Mouse (Mus musculus): ENCODE data around the gene Mast4. TPM values are rescaled to one million over a fixed set of nuclear protein-coding genes. Genes with fewer than 3 reads are reported as not detected.

The Mast4 gene
- polyA plus RNA-seq, 1 experiment: 6.4 TPM

DNA sequence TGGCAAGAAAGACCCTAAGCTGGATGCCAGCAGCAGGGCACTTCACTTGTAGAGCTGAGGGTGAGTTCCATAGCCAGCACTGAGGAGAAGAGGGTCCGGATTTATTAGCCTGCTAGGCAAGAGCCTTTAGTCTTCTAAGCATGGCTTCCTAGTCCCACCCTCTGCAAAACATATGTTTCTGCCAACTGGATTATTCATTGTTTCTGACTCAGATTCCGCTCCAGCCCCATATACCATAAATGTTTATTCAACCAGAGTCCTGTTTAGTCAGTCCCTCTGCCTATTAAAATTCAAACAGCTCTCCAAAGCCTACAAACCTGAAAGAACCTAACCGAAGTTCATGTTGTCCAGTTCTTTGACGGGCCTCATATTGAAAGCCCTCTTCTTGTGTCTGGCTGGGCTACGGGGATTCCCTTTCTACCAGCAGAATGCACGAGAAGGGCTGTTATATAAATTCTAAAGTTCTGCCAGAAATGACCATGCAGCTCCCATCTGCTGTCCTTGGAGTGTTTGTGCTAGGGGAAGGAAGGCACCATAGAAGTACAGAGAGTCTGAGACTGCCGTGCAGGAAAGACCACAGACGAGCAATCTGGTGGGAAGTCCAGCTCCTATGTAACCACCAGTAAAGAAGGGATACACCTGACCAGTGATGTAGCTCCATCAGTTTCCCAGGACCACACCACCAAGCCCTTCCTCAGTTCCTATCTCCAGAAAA, 9.9 kb upstream of the Mast4 start:
- Histone ChIP-seq H3K36me3 (ENCODE audit: control insufficient read depth, insufficient read depth, low read length) (no peaks in the 10 kb centered on the region), H3K27ac (ENCODE audit: insufficient read depth, low read length) (no peak overlapping the region), H3K4me3 (ENCODE audit: extremely low read depth, insufficient read depth, insufficient read length) (no peak overlapping the region), H3K4me1 (ENCODE audit: control insufficient read depth, insufficient read depth, insufficient read length) (no peaks in the 10 kb centered on the region), H3K27me3 (ENCODE audit: control insufficient read depth, insufficient read depth, low read length) (no peaks in the 10 kb centered on the region)
- DNase-seq (ENCODE audit: low read depth in 1 of 2, low spot score in 2 of 2): no peak
- WGBS: 88% methylated on average over 8 of the region's 8 CpGs
- no peak for TF ChIP-seq POLR2A (IDR thresholded peaks at IDR 0.05; ENCODE audit: low read depth, low read length)
- no peak for TF ChIP-seq CTCF (IDR thresholded peaks at IDR 0.05; ENCODE audit: extremely low read depth, insufficient read depth, insufficient read length, insufficient replicate concordance)

DNA sequence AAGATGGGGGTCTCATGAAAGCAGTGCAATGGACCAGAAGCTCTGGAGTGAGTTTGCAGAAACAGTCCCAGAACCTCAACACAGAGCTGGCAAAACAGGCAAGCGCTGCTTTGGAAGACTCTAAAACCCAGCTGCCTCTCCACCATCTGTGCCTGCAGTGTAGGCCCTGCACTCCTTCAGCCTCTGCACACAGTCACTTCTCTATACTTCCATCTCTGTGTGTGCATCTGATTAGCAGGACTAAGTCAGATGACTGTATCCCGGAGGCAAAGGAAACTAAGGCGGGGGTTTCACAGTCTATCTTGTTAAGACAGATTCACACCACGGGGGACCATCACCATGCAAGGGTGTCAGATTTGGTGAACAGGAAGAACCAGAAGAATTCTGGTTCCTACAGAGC, 6.7 kb upstream of the Mast4 start:
- 94% methylated on average over 4 of the region's 4 CpGs for WGBS
- no peak for DNase-seq (ENCODE audit: low read depth in 1 of 2, low spot score in 2 of 2)
- no peaks in the 10 kb centered on the region for H3K4me1 ChIP-seq (ENCODE audit: control insufficient read depth, insufficient read depth, insufficient read length)
- H3K27ac ChIP-seq (ENCODE audit: insufficient read depth, low read length): no peak overlapping the region
- no peaks in the 10 kb centered on the region for H3K36me3 ChIP-seq (ENCODE audit: control insufficient read depth, insufficient read depth, low read length)
- no peak overlapping the region for H3K4me3 ChIP-seq (ENCODE audit: extremely low read depth, insufficient read depth, insufficient read length)
- no peak for TF ChIP-seq POLR2A (IDR thresholded peaks at IDR 0.05; ENCODE audit: low read depth, low read length)
- TF ChIP-seq CTCF (IDR thresholded peaks at IDR 0.05; ENCODE audit: extremely low read depth, insufficient read depth, insufficient read length, insufficient replicate concordance): no peak
- no peaks in the 10 kb centered on the region for H3K27me3 ChIP-seq (ENCODE audit: control insufficient read depth, insufficient read depth, low read length)

DNA sequence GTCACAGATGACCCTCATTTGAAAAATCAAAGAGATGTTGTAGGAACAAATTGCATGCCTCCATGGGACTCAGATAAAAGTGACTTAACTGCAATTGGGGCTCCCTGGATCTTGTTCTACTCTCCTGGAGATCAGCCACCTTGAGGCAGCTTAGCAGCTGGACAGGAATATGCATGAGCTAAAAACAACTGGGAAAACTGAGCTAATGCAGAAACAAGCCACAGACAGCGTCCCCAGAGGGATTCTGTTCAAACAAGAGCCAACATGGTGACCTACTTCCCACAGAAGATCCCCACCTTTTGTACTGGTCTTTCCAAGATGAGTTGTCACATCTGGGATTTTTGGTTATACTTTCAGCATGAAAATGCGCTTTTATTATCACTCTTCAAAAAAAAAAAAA, 4.3 kb upstream of the Mast4 start:
- WGBS: 84% methylated on average over 2 of the region's 2 CpGs
- no peak overlapping the region for H3K27ac ChIP-seq (ENCODE audit: insufficient read depth, low read length)
- no peaks in the 10 kb centered on the region for H3K36me3 ChIP-seq (ENCODE audit: control insufficient read depth, insufficient read depth, low read length)
- peaks cover 14% of the 10 kb centered on the region for H3K27me3 ChIP-seq (ENCODE audit: control insufficient read depth, insufficient read depth, low read length)
- H3K4me1 ChIP-seq (ENCODE audit: control insufficient read depth, insufficient read depth, insufficient read length): peaks cover 2% of the 10 kb centered on the region; the same call in 1 of the 2 replicates
- no peak overlapping the region for H3K4me3 ChIP-seq (ENCODE audit: extremely low read depth, insufficient read depth, insufficient read length)
- DNase-seq (ENCODE audit: low read depth in 1 of 2, low spot score in 2 of 2): no peak
- TF ChIP-seq POLR2A (IDR thresholded peaks at IDR 0.05; ENCODE audit: low read depth, low read length): no peak
- no peak for TF ChIP-seq CTCF (IDR thresholded peaks at IDR 0.05; ENCODE audit: extremely low read depth, insufficient read depth, insufficient read length, insufficient replicate concordance)

DNA sequence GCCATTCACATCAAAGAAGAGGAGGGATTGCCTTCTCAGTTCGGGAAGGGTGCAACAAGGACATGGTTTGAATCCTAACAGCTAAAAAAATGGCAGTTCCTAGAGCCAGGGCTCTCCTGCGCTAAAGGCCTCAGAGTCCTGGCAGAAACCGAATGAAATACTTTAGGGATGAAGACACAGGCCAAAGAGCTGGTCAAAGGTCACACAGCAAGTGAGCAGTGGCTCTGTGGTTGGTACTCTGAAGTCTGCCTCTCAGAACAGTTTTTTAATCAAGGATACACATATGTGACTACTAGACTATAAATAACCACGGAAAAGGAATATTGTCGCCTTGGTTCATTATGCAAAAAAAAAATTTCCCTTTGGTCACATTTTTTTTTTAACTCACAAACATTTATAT, 1.9 kb upstream of the Mast4 start:
- peaks cover 16% of the 10 kb centered on the region for H3K27me3 ChIP-seq (ENCODE audit: control insufficient read depth, insufficient read depth, low read length)
- no peak overlapping the region for H3K27ac ChIP-seq (ENCODE audit: insufficient read depth, low read length)
- H3K36me3 ChIP-seq (ENCODE audit: control insufficient read depth, insufficient read depth, low read length): no peaks in the 10 kb centered on the region
- DNase-seq (ENCODE audit: low read depth in 1 of 2, low spot score in 2 of 2): no peak
- WGBS: 67% methylated on average over 5 of the region's 5 CpGs
- TF ChIP-seq CTCF (IDR thresholded peaks at IDR 0.05; ENCODE audit: extremely low read depth, insufficient read depth, insufficient read length, insufficient replicate concordance): no peak
- no peak overlapping the region for H3K4me3 ChIP-seq (ENCODE audit: extremely low read depth, insufficient read depth, insufficient read length)
- peaks cover 2% of the 10 kb centered on the region; the same call in 1 of the 2 replicates for H3K4me1 ChIP-seq (ENCODE audit: control insufficient read depth, insufficient read depth, insufficient read length)

DNA sequence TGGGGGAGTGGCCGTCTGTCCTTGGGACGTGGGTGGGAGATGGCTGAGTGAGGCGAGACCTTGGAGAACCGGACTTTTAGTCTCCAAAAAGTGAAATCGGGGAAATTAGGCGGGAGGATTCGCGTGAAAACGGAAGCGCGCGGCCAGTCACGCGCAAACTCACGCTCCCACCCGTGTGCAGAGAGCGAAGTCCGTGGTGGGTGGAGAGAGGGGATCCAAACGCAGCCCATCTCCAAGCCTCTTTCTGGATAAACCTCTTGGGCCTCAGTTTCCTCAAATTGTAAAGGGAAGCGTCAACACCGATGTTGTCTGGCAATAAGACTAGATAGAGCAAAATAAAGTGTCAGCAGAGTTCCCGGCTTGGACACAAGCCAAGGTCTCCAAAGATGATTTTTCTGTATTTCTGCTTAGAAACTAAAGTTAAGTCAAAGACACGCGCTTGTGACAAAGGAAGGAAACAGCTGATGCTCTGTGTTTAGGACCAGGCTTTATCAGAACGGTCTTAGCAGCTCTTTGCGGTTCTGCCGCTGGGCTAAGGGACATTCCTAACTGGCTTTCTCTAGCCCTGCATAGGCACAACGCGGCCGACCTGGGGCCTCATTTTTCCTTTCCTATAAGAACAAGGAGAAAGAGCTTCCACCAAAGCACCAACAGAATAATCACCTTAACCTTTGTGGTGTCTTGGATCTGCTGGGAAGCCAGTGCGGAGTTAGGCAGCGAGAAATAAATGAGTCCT, 594 bp upstream of the Mast4 start:
- H3K27ac ChIP-seq (ENCODE audit: insufficient read depth, low read length): no peak overlapping the region
- peaks cover 16% of the 10 kb centered on the region for H3K27me3 ChIP-seq (ENCODE audit: control insufficient read depth, insufficient read depth, low read length)
- WGBS: 3% methylated on average over 32 of the region's 32 CpGs
- DNase-seq (ENCODE audit: low read depth in 1 of 2, low spot score in 2 of 2): no peak
- H3K4me1 ChIP-seq (ENCODE audit: control insufficient read depth, insufficient read depth, insufficient read length): peaks cover 2% of the 10 kb centered on the region; the same call in 1 of the 2 replicates
- peak overlapping the region; percentile 26; the same call in 1 of the 2 replicates for H3K4me3 ChIP-seq (ENCODE audit: extremely low read depth, insufficient read depth, insufficient read length)
- no peaks in the 10 kb centered on the region for H3K36me3 ChIP-seq (ENCODE audit: control insufficient read depth, insufficient read depth, low read length)
- no peak for TF ChIP-seq POLR2A (IDR thresholded peaks at IDR 0.05; ENCODE audit: low read depth, low read length)
- TF ChIP-seq CTCF (IDR thresholded peaks at IDR 0.05; ENCODE audit: extremely low read depth, insufficient read depth, insufficient read length, insufficient replicate concordance): no peak

DNA sequence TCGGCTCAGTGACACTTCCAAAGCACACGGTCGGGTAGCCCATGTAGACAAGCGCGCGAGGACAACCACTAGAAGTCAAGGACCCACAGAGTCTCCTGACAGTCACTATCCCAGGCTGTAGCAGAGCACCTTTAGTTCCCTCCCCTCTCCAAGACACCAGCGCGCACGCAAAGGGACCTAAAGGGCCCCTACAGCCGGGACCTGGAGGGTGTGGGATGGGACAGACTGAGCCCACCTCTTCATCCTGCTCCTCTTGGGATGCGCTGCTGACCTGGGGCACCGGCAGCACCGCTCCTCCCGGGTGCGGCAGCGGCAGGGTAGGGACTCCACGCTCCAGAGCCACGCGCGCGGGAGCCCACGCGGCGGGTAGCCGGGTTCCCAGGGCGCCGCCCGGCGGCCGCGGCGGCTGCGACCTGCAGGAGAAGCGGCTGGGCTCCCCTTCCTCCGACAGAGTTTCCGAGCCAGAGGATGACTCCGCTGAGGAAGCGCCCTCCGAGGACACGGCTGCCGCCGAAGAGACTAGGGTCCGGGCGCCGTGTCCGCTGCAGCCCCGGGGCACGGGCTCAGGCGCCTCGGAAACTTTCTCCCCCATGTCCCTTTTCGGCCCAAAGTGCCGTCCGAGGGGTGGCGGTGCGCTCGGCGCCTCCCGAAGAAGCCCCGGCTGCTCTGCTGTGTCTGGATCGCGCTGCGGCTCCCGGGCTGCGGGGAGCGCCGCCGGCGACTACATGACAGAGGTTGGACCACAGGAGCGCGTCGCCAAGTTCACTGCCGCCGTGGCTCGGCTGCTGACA, 501 bp downstream of the Mast4 start:
- TF ChIP-seq CTCF (IDR thresholded peaks at IDR 0.05; ENCODE audit: extremely low read depth, insufficient read depth, insufficient read length, insufficient replicate concordance) (no peak), POLR2A (IDR thresholded peaks at IDR 0.05; ENCODE audit: low read depth, low read length) (no peak)
- peak overlapping the region; percentile 26 for H3K4me3 ChIP-seq (ENCODE audit: extremely low read depth, insufficient read depth, insufficient read length)
- no peaks in the 10 kb centered on the region for H3K36me3 ChIP-seq (ENCODE audit: control insufficient read depth, insufficient read depth, low read length)
- H3K27me3 ChIP-seq (ENCODE audit: control insufficient read depth, insufficient read depth, low read length): peaks cover 16% of the 10 kb centered on the region
- H3K4me1 ChIP-seq (ENCODE audit: control insufficient read depth, insufficient read depth, insufficient read length): peaks cover 2% of the 10 kb centered on the region; the same call in 1 of the 2 replicates
- DNase-seq (ENCODE audit: low read depth in 1 of 2, low spot score in 2 of 2): no peak
- no peak overlapping the region for H3K27ac ChIP-seq (ENCODE audit: insufficient read depth, low read length)
- WGBS: 2% methylated on average over 74 of the region's 74 CpGs

Data from spleen, adult 2 months (tissue).